In genomic region chr4:5194272-5194671, GRCm38 (mm10) we compare ENCODE assay signal across 33 mouse cellular contexts.
DNase-seq lines count a peak whose midpoint lies in the region; ATAC-seq lines count a peak whose summit lies in the region.
"Had no signal": no experiment of that assay in that cellular context is flagged by ENCODE, and none has a peak within 500 bp of the region (broad histone marks: within the 10 kb centered on the region; RNA-seq: fewer than 3 reads in every experiment).

No protein-coding gene starts in this region.

- no peaks in the 10 kb centered on the region for H3K27me3 ChIP-seq in hindbrain, embryonic 10.5 days (ENCODE audit: insufficient read depth, poor library complexity, severe bottlenecking)
- no peaks in the 10 kb centered on the region for H3K27me3 ChIP-seq in hindbrain, embryonic 16.5 days (replicated peaks; ENCODE audit: control insufficient read depth, insufficient read depth, low read length)
- no peaks in the 10 kb centered on the region for H3K27me3 ChIP-seq in forebrain, embryonic 13.5 days
- H3K27me3 ChIP-seq: embryonic facial prominence, embryonic 15.5 days; heart, embryonic 13.5 days; liver, embryonic 12.5 days; neural tube, embryonic 12.5 days; Patski had no signal

- ATAC-seq in hindbrain, embryonic 16.5 days, result no peak
- ATAC-seq in forebrain, embryonic 13.5 days, result peak; percentile 36; the same call in 1 of the 2 replicates
- ATAC-seq: activated CD4-positive, CD25-positive, alpha-beta regulatory T cell, adult 4 months; intestine, embryonic 16.5 days; liver, embryonic 12.5 days; liver, postnatal 0 days; lung, postnatal 0 days; Patski had no signal

- no peak overlapping the region for H3K27ac ChIP-seq in hindbrain, embryonic 10.5 days
- H3K27ac ChIP-seq in hindbrain, embryonic 16.5 days (ENCODE audit: low read depth, low read length), result no peak overlapping the region
- no peak overlapping the region for H3K27ac ChIP-seq in forebrain, embryonic 13.5 days
- H3K27ac ChIP-seq: embryonic facial prominence, embryonic 15.5 days; heart, embryonic 13.5 days; kidney, postnatal 0 days; liver, embryonic 12.5 days; macrophage; neural tube, embryonic 12.5 days; stomach, postnatal 0 days had no signal

- no peak overlapping the region for H3K4me2 ChIP-seq in hindbrain, embryonic 16.5 days (ENCODE audit: low read length)
- H3K4me2 ChIP-seq in forebrain, embryonic 13.5 days, result no peak overlapping the region
- H3K4me2 ChIP-seq: embryonic facial prominence, embryonic 15.5 days; heart, embryonic 13.5 days; liver, embryonic 12.5 days; neural tube, embryonic 12.5 days had no signal

- no peak overlapping the region for H3K4me3 ChIP-seq in hindbrain, embryonic 10.5 days
- H3K4me3 ChIP-seq in hindbrain, embryonic 16.5 days (ENCODE audit: low read length), result no peak overlapping the region
- H3K4me3 ChIP-seq in forebrain, embryonic 13.5 days, result no peak overlapping the region
- H3K4me3 ChIP-seq: embryonic facial prominence, embryonic 15.5 days; heart, embryonic 13.5 days; liver, embryonic 12.5 days; myocyte; neural tube, embryonic 12.5 days had no signal

- WGBS in hindbrain, embryonic 10.5 days, result 17% methylated on average over 3 of the region's 3 CpGs
- WGBS in hindbrain, embryonic 16.5 days, result 27% methylated on average over 3 of the region's 3 CpGs
- 9% methylated on average over 3 of the region's 3 CpGs for WGBS in forebrain, embryonic 13.5 days

- H3K4me1 ChIP-seq in hindbrain, embryonic 10.5 days (replicated peaks), result peaks cover 10% of the 10 kb centered on the region; the same call in 1 of the 2 replicates
- no peaks in the 10 kb centered on the region for H3K4me1 ChIP-seq in hindbrain, embryonic 16.5 days (ENCODE audit: control insufficient read depth, insufficient read depth, low read depth, low read length)
- H3K4me1 ChIP-seq in forebrain, embryonic 13.5 days, result no peaks in the 10 kb centered on the region
- H3K4me1 ChIP-seq: embryonic facial prominence, embryonic 15.5 days; heart, embryonic 13.5 days; liver, embryonic 12.5 days; neural tube, embryonic 12.5 days had no signal

- no peaks in the 10 kb centered on the region for H3K36me3 ChIP-seq in hindbrain, embryonic 10.5 days
- no peaks in the 10 kb centered on the region for H3K36me3 ChIP-seq in hindbrain, embryonic 16.5 days (ENCODE audit: control insufficient read depth, insufficient read depth, low read length)
- H3K36me3 ChIP-seq in forebrain, embryonic 13.5 days (ENCODE audit: poor library complexity, severe bottlenecking), result no peaks in the 10 kb centered on the region
- H3K36me3 ChIP-seq: embryonic facial prominence, embryonic 15.5 days; heart, embryonic 13.5 days; liver, embryonic 12.5 days; neural tube, embryonic 12.5 days had no signal

- no peak overlapping the region for H3K9ac ChIP-seq in hindbrain, embryonic 16.5 days (ENCODE audit: low read depth, low read length)
- H3K9ac ChIP-seq in forebrain, embryonic 13.5 days, result no peak overlapping the region
- H3K9ac ChIP-seq: embryonic facial prominence, embryonic 15.5 days; heart, embryonic 13.5 days; liver, embryonic 12.5 days; liver, postnatal 0 days; neural tube, embryonic 12.5 days had no signal

- DNase-seq in embryo, embryonic 10.5 days (ENCODE audit: low spot score), result peak; percentile 17
- no peak for DNase-seq in embryo, embryonic 9.5 days (ENCODE audit: extremely low spot score)
- DNase-seq in hindbrain, embryonic 10.5 days (ENCODE audit: low spot score), result peak; percentile 10
- peak; percentile 17 for DNase-seq in ES-CJ7 (ENCODE audit: low read depth, low spot score)
- DNase-seq in frontal cortex, adult 2 months (ENCODE audit: extremely low spot score in 1 of 2, low spot score in 1 of 2), result no peak
- DNase-seq in gastrocnemius, adult 18-20 months (ENCODE audit: low spot score), result no peak
- DNase-seq: adrenal gland, adult 2 months; adrenal gland, postnatal 36 days; cerebellum, adult 2 months; cerebellum, postnatal 14 days; heart, postnatal 10 days; kidney, adult 8-10 months; kidney, postnatal 4 days; layer of hippocampus, postnatal 36 days; left cerebral cortex, postnatal 4 days; liver, postnatal 0 days; right cerebral cortex, postnatal 4 days; thymus, adult 18-20 months; thymus, postnatal 36 days had no signal

- peaks cover 3% of the 10 kb centered on the region; the same call in 1 of the 2 replicates for H3K9me3 ChIP-seq in hindbrain, embryonic 10.5 days
- no peaks in the 10 kb centered on the region for H3K9me3 ChIP-seq in hindbrain, embryonic 16.5 days (ENCODE audit: control insufficient read depth, low read length)
- H3K9me3 ChIP-seq in forebrain, embryonic 13.5 days (replicated peaks), result no peaks in the 10 kb centered on the region
- H3K9me3 ChIP-seq: embryonic facial prominence, embryonic 15.5 days; heart, embryonic 13.5 days; neural tube, embryonic 12.5 days had no signal

Comparison
In these comparisons a context has a peak if more than half of its experiments do, and no peak if none do; other contexts are left out.
1. DNase-seq: peak in embryo, embryonic 10.5 days (single experiment), hindbrain, embryonic 10.5 days (single experiment) and ES-CJ7 (single experiment); none in embryo, embryonic 9.5 days (single experiment), frontal cortex, adult 2 months (0 of 2) and gastrocnemius, adult 18-20 months (single experiment).